Mouse (Mus musculus) MEL (cell line): ENCODE data around the gene Tekt2. TPM values are rescaled to one million over a fixed set of nuclear protein-coding genes. Genes with fewer than 3 reads are reported as not detected.

ENCODE experiments used
- DNase-seq: peaks from one replicate; pipeline ENCODE4 v3.0.0; 2011; ENCODE audit warnings: low read depth, low spot score
- H3K27ac ChIP-seq: 2 replicates; pipeline ENCODE4 v1.5.1; 2012; ENCODE audit warnings: low read depth, mild to moderate bottlenecking, control low read depth, low read length, moderate library complexity; ENCODE audit not compliant: control insufficient read depth
- H3K27me3 ChIP-seq, 2 experiments: fragments of 150-350 bp in 1 of 2; sonication (generic) in 1 of 2; 2 replicates each; pipeline ENCODE4 v1.6.1; 2012; ENCODE audit warnings: low read length in 2 of 2, mild to moderate bottlenecking in 2 of 2, improper control_type of control experiment in 1 of 2, moderate library complexity in 1 of 2; ENCODE audit not compliant: insufficient read depth in 2 of 2, control insufficient read depth in 1 of 2
- H3K36me3 ChIP-seq, 2 experiments: 2 replicates each; pipeline ENCODE4 v1.6.1; 2012 to 2014; ENCODE audit warnings: low read length in 2 of 2, improper control_type of control experiment in 1 of 2, inconsistent platforms in 1 of 2, mild to moderate bottlenecking in 1 of 2; ENCODE audit not compliant: insufficient read depth in 2 of 2, control insufficient read depth in 1 of 2
- H3K4me1 ChIP-seq, 2 experiments: fragments of 150-350 bp in 1 of 2; sonication (generic) in 1 of 2; 2 replicates each; pipeline ENCODE4 v1.6.1; 2012; ENCODE audit warnings: low read length in 2 of 2, improper control_type of control experiment in 1 of 2, mild to moderate bottlenecking in 1 of 2; ENCODE audit not compliant: insufficient read depth in 2 of 2, control insufficient read depth in 1 of 2
- H3K4me3 ChIP-seq, 2 experiments: fragments of 150-350 bp in 1 of 2; sonication (generic) in 1 of 2; 2 replicates each; pipeline ENCODE4 v1.5.1; 2012; ENCODE audit warnings: low read depth in 2 of 2, low read length in 2 of 2, mild to moderate bottlenecking in 2 of 2, moderate library complexity in 2 of 2, control low read depth in 1 of 2, improper control_type of control experiment in 1 of 2; ENCODE audit not compliant: control insufficient read depth in 1 of 2, insufficient read depth in 1 of 2
- H3K79me2 ChIP-seq: 2 replicates; pipeline ENCODE4 v1.6.1; 2012; ENCODE audit warnings: mild to moderate bottlenecking, low read length, moderate library complexity; ENCODE audit not compliant: control insufficient read depth, poor library complexity, insufficient read depth
- H3K9ac ChIP-seq: 2 replicates; pipeline ENCODE4 v1.6.1; 2012; ENCODE audit warnings: low read depth, mild to moderate bottlenecking, control low read depth, low read length, moderate library complexity; ENCODE audit not compliant: control insufficient read depth, poor library complexity, severe bottlenecking
- H3K9me3 ChIP-seq: fragments of 150-350 bp; sonication (generic); replicated peaks from 2 replicates; pipeline ENCODE4 v1.6.1; 2012; ENCODE audit warnings: mild to moderate bottlenecking, low read length, improper control_type of control experiment, moderate library complexity; ENCODE audit not compliant: insufficient read depth
- BHLHE40 ChIP-seq: IDR thresholded peaks from 2 replicates; pipeline ENCODE4 v1.6.1; 2012; ENCODE audit warnings: low read depth, mild to moderate bottlenecking, inconsistent platforms, low read length, improper control_type of control experiment, borderline replicate concordance
- CHD1 ChIP-seq: IDR thresholded peaks from 2 replicates; pipeline ENCODE4 v1.6.1; 2012; ENCODE audit warnings: low read depth, mild to moderate bottlenecking, inconsistent platforms, low read length, improper control_type of control experiment
- E2F4 ChIP-seq: IDR thresholded peaks from 2 replicates; pipeline ENCODE4 v1.6.1; 2011; ENCODE audit warnings: low read depth, low read length, improper control_type of control experiment, borderline replicate concordance
- EP300 ChIP-seq, 2 experiments: IDR thresholded peaks; 2 replicates each; pipeline ENCODE4 v1.6.1; 2011; ENCODE audit warnings: improper control_type of control experiment in 2 of 2, low read length in 2 of 2, low read depth in 1 of 2, mild to moderate bottlenecking in 1 of 2
- ETS1 ChIP-seq: IDR thresholded peaks from 2 replicates; pipeline ENCODE4 v1.6.1; 2012; ENCODE audit warnings: low read depth, mild to moderate bottlenecking, inconsistent platforms, low read length, improper control_type of control experiment, moderate library complexity
- GABPA ChIP-seq: IDR thresholded peaks from 2 replicates; pipeline ENCODE4 v1.6.1; 2012; ENCODE audit warnings: low read depth, mild to moderate bottlenecking, inconsistent platforms, low read length, improper control_type of control experiment, moderate library complexity
- JUND ChIP-seq: IDR thresholded peaks from 2 replicates; pipeline ENCODE4 v1.6.1; 2011; ENCODE audit warnings: low read depth, mild to moderate bottlenecking, improper control_type of control experiment, low read length
- MAX ChIP-seq: IDR thresholded peaks from 2 replicates; pipeline ENCODE4 v1.6.1; 2011; ENCODE audit warnings: low read length, improper control_type of control experiment
- MAZ ChIP-seq: IDR thresholded peaks from 2 replicates; pipeline ENCODE4 v1.6.1; 2012; ENCODE audit warnings: low read depth, mild to moderate bottlenecking, inconsistent platforms, low read length, improper control_type of control experiment
- MEF2A ChIP-seq: IDR thresholded peaks from 2 replicates; pipeline ENCODE4 v1.6.1; 2014; ENCODE audit warnings: low read depth, mild to moderate bottlenecking, inconsistent platforms, low read length, improper control_type of control experiment; ENCODE audit not compliant: poor library complexity, insufficient replicate concordance, severe bottlenecking; ENCODE audit errors: extremely low read depth
- MXI1 ChIP-seq: IDR thresholded peaks from 2 replicates; pipeline ENCODE4 v1.6.1; 2011; ENCODE audit warnings: mild to moderate bottlenecking, low read depth, low read length, improper control_type of control experiment
- MYB ChIP-seq: IDR thresholded peaks from 2 replicates; pipeline ENCODE4 v1.6.1; 2011; ENCODE audit warnings: mild to moderate bottlenecking, low read depth, low read length, improper control_type of control experiment
- NELFE ChIP-seq: IDR thresholded peaks from 2 replicates; pipeline ENCODE4 v1.6.1; 2011; ENCODE audit warnings: low read depth, low read length, improper control_type of control experiment
- NRF1 ChIP-seq: IDR thresholded peaks from 2 replicates; pipeline ENCODE4 v1.6.1; 2014; ENCODE audit warnings: low read depth, mild to moderate bottlenecking, inconsistent platforms, low read length, improper control_type of control experiment, moderate library complexity; ENCODE audit not compliant: poor library complexity, insufficient read depth, severe bottlenecking
- POLR2AphosphoS2 ChIP-seq: IDR thresholded peaks from 2 replicates; pipeline ENCODE4 v1.6.1; 2011; ENCODE audit warnings: low read length, improper control_type of control experiment
- POLR2AphosphoS5 ChIP-seq: IDR thresholded peaks from 2 replicates; pipeline ENCODE4 v1.6.1; 2012; ENCODE audit warnings: low read depth, borderline replicate concordance, mild to moderate bottlenecking, inconsistent platforms, low read length, moderate library complexity, mixed read lengths
- RAD21 ChIP-seq: IDR thresholded peaks from 2 replicates; pipeline ENCODE4 v1.6.1; 2011; ENCODE audit warnings: mild to moderate bottlenecking, low read depth, low read length, improper control_type of control experiment
- SIN3A ChIP-seq: IDR thresholded peaks from 2 replicates; pipeline ENCODE4 v1.6.1; 2012; ENCODE audit warnings: low read length, improper control_type of control experiment, inconsistent platforms
- TAL1 ChIP-seq: IDR thresholded peaks from 2 replicates; pipeline ENCODE4 v1.6.1; 2012; ENCODE audit warnings: mild to moderate bottlenecking, inconsistent platforms, low read length, moderate library complexity, mixed read lengths
- TBP ChIP-seq: IDR thresholded peaks from 2 replicates; pipeline ENCODE4 v1.8.0; 2011; ENCODE audit warnings: low read depth, low read length, improper control_type of control experiment
- USF1 ChIP-seq: IDR thresholded peaks from 2 replicates; pipeline ENCODE4 v1.6.1; 2014; ENCODE audit warnings: low read depth, mild to moderate bottlenecking, inconsistent platforms, low read length, improper control_type of control experiment, moderate library complexity
- USF2 ChIP-seq, 2 experiments: IDR thresholded peaks; 2 replicates each; pipeline ENCODE4 v1.6.1; 2011 to 2012; ENCODE audit warnings: improper control_type of control experiment in 2 of 2, low read length in 2 of 2, borderline replicate concordance in 1 of 2, inconsistent platforms in 1 of 2, low read depth in 1 of 2, mild to moderate bottlenecking in 1 of 2; ENCODE audit not compliant: insufficient read depth in 1 of 2
- ZMIZ1 ChIP-seq: IDR thresholded peaks from 2 replicates; pipeline ENCODE4 v1.6.1; 2012; ENCODE audit warnings: low read depth, mild to moderate bottlenecking, inconsistent platforms, low read length, improper control_type of control experiment, moderate library complexity
- ZNF384 ChIP-seq: IDR thresholded peaks from 2 replicates; pipeline ENCODE4 v1.6.1; 2012; ENCODE audit warnings: low read depth, mild to moderate bottlenecking, inconsistent platforms, low read length, improper control_type of control experiment
- polyA plus RNA-seq, 2 experiments: library from polyadenylated mRNA; stranded (reverse) in 1 of 2; unstranded in 1 of 2; fragments of >175 nt in 1 of 2; fragments of >200 nt in 1 of 2; gene quantifications; 2 replicates each; pipeline versions ENCODE4 v1.2.1 to v1.2.4; 2012; ENCODE audit warnings: low replicate concordance in 2 of 2, low read depth in 1 of 2; ENCODE audit not compliant: insufficient read length in 2 of 2, insufficient read depth in 1 of 2, missing spikeins in 1 of 2
- total RNA-seq: library from RNA; depleted of rRNA; stranded (reverse); fragments of 300-350 nt; gene quantifications from 2 replicates; pipeline ENCODE4 v1.2.3, GENCODE M21; 2012

Tekt2 gene
- total and polyA plus RNA-seq, 3 experiments: 0.25 TPM; not detected in 2

DNA sequence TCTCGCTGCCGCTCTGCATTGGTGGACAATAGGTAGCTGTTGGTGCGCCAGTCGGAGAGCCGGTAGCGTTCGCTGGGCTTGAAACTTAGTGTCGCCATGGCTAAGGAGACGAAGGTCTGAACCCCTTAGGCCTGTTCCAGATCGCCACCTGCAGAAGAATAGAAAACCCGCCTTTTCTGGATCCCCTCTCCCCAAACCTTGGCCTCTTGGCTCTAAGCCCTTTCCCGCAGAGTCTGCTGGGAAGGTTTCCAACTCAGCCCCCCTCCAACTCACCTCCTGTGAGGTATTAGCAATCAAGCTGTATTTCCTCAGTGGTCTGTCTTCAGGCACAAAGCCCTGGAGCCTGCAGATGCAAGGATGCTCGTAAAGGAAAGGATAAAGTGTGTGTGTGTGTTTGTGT is 627 bp downstream of the Tekt2 start:
- TF ChIP-seq POLR2AphosphoS2 (no peak), MAZ (no peak), SIN3A (no peak), NRF1 (no peak), MAX (no peak), ETS1 (no peak), ZMIZ1 (no peak), TAL1 (no peak), MYB (no peak), CHD1 (no peak), RAD21 (no peak), E2F4 (no peak), USF2 (IDR thresholded peaks at IDR 0.05; ENCODE audit: borderline replicate concordance in 1 of 2, insufficient read depth in 1 of 2, low read depth in 1 of 2, low read length in 2 of 2) (no peak), TBP (no peak), MXI1 (no peak), ZNF384 (no peak)
- Histone ChIP-seq H3K79me2 (peaks cover 11% of the 10 kb centered on the region), H3K4me3 (no peak overlapping the region), H3K9me3 (no peaks in the 10 kb centered on the region), H3K27me3 (no peaks in the 10 kb centered on the region), H3K27ac (no peak overlapping the region), H3K4me1 (peaks cover 3 to 6% of the 10 kb centered on the region in 2 experiments; a peak in 1 of 4 replicates), H3K36me3 (peaks cover 0 to 4% of the 10 kb centered on the region in 2 experiments; a peak in 2 of 4 replicates), H3K9ac (no peak overlapping the region)
- DNase-seq: no peak

DNA sequence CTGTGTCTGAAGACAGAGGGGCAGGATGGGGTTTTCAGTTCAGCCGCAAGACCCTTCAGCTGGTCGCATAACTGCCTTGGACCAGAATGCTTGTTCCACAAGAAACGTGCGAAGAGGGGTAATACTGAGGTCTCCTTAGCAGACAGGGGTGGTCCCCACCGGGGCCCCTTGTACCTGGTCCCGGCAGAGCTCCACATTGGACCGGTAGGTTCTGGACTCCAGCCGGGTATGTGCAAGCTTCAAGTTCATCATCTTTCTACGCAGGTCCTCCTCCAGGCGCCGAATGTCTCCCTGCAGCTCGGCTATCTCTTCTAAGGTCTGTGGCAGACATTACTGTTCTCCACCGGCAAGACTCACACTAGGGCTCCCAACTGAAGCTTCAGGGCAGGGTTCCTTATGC is 2.8 kb downstream of the Tekt2 start:
- Histone ChIP-seq H3K9ac (no peak overlapping the region), H3K4me3 (no peak overlapping the region), H3K4me1 (peaks cover 3 to 6% of the 10 kb centered on the region in 2 experiments; a peak in 1 of 4 replicates), H3K79me2 (peaks cover 14% of the 10 kb centered on the region), H3K9me3 (no peaks in the 10 kb centered on the region), H3K27ac (no peak overlapping the region), H3K36me3 (peaks cover 0 to 4% of the 10 kb centered on the region in 2 experiments; a peak in 2 of 4 replicates), H3K27me3 (no peaks in the 10 kb centered on the region)
- no peak for DNase-seq
- no peak for TF ChIP-seq NELFE
- no peak for TF ChIP-seq TBP
- no peak for TF ChIP-seq BHLHE40
- TF ChIP-seq GABPA: no peak
- no peak for TF ChIP-seq MEF2A
- TF ChIP-seq ZMIZ1: no peak
- no peak for TF ChIP-seq USF1
- TF ChIP-seq RAD21: no peak
- TF ChIP-seq NRF1: no peak
- TF ChIP-seq CHD1: no peak
- TF ChIP-seq POLR2AphosphoS5: no peak
- TF ChIP-seq E2F4: no peak
- TF ChIP-seq JUND: no peak
- TF ChIP-seq EP300 (IDR thresholded peaks at IDR 0.05; ENCODE audit: low read depth in 1 of 2, low read length in 2 of 2): no peak
- TF ChIP-seq POLR2AphosphoS2: no peak
